Mouse (Mus musculus) large intestine, adult 2 months (tissue): ENCODE results near the gene Dct. TPM values are rescaled to one million over a fixed set of nuclear protein-coding genes. Genes with fewer than 3 reads are reported as not detected.

Experiments used
- DNase-seq: peaks from one replicate; pipeline ENCODE4 v3.0.0-alpha.2; 2012; ENCODE audit warnings: low read depth, low spot score
- WGBS: fragments of 180-500 bp; shearing (Covaris S2); methylation state at CpG from one replicate; pipeline ENCODE4 v1.1.7; 2018; 5-methylcytosine and 5-hydroxymethylcytosine counted together
- polyA plus RNA-seq: library from polyadenylated mRNA; depleted of rRNA; stranded (reverse); fragments of >200 nt; gene quantifications from 2 replicates; pipeline ENCODE4 v1.2.3, GENCODE M21; 2012; rRNA removed

The Dct gene
- polyA plus RNA-seq = 0.22 and 0.25 TPM in 2 replicates

DNA sequence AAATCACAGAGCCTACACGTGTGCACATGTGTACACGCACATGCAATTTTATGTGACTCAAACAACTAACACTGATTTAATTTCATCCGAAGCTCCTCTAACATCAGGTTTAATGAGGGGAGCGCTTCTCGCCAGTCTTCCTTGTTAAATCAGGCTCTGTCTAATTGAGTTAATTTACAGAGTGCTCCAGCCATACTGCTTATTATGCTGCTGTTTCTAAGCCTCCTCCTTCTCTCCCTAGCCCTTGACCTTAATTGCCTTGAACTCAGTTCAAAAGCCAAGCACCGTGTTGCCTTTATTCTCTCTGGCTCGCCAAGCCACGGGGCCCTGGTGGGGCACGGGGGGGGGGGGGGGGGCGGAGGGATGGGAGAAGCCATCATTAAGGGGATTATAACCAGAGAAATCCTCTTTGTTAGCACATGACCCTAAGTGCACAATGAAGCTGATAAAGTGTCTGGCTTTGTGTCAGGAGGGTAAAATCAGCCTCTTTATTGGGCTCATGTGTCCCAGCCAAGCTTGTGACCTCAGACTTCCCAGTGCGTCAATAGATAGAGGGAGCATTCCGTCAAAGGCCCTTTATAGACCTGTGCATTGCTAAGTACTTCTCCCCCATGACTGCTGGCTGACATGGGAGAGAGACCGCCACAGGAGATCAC is at the start of gene Dct:
Dct (minus strand) TSS at position 270 of the 656 bp plus-strand sequence.
- 20% methylated on average over 12 of the region's 13 CpGs for WGBS
- DNase-seq = peak; percentile 57

DNA sequence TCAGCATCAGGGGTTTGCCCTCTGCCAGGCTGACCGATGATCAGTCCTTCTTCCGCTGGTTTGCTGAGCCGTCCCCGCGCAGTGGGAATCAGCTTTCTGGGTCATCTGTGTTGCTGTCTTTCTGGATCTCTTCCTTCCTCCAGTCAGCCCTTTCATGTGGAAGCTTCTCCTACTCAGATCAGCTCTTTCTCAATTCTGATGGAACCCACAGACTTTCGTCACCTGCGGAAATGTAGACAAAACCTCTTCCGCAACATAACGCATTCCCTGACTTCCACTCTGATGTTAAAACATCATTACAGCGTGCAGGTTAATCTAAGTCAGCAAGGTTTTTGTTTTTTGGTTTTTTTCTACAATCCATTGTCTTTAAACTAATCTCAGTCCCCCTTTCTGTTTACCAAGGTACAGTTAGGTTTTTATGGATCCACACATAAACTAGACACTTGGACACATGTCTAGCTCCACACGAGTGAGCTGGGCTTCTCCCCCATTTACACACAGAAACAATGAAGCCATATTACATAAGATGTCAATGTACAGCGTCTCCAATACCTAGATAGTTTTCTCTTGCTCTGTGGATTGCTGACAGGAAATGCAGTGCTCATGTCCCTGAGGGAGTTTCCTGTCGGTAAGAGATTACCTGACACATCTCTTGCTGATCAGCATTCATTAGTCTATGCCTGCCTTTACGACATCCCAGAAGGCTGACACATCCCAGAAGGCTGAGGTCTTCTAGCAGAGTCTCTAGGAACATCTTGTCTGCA is 49.4 kb upstream of the Dct start:
- DNase-seq = no peak
- WGBS = 82% methylated on average over 14 of the region's 14 CpGs

DNA sequence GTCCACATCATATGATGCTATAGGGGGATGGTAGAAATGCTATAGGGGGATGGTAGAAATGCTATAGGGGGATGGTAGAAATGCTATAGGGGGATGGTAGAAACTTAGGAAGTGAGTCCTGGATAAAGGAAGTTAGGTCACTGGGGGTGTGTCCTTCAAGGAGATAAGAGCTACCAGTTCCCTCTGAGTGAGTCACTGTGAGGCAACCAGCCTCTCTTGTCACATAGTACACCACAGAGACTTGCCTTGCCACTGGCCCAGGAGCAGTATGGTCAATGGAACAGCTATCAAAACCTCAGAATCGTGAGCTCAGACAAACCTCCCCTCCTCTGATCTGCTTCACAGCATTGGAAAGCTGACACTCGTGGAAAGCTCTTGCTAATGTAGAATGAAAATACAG is 46.2 kb upstream of the Dct start:
- DNase-seq = no peak
- 36% methylated on average over 2 of the region's 2 CpGs for WGBS

DNA sequence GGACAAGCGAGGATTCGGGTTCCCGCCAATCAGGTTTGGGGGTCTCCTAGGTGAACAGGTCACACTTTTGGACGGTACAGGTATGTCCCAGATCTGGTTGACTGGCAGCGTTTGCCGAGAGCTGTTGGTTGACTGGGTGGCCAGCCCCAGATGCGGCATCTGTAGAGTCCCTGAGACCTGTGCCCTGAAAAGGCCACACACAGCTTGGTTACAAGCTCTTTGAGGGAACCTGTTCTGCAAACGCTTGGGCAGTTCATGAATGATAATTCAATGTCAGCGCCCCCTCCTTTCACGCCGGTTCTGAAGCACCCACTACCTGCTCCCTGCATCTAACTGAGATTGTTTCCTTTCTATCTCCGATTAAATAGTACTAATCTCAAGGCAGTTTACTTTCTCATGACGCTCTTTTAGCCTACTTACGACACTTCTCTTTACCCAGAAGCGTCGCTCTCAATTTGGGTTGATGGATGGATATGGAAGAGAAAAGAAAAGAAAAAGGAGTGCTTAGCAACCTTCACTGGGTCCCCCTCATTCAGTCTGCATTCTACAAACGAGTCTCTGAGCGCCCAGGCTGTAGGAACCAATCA is 37.9 kb upstream of the Dct start:
- DNase-seq = peak; percentile 24
- 2% methylated on average over 18 of the region's 18 CpGs for WGBS

GRCm38 (mm10) chr14:118089215-118089805 is 37.3 kb upstream of the Dct start:
- under 1% methylated on average over 44 of the region's 44 CpGs for WGBS
- peak; percentile 66 for DNase-seq

DNA sequence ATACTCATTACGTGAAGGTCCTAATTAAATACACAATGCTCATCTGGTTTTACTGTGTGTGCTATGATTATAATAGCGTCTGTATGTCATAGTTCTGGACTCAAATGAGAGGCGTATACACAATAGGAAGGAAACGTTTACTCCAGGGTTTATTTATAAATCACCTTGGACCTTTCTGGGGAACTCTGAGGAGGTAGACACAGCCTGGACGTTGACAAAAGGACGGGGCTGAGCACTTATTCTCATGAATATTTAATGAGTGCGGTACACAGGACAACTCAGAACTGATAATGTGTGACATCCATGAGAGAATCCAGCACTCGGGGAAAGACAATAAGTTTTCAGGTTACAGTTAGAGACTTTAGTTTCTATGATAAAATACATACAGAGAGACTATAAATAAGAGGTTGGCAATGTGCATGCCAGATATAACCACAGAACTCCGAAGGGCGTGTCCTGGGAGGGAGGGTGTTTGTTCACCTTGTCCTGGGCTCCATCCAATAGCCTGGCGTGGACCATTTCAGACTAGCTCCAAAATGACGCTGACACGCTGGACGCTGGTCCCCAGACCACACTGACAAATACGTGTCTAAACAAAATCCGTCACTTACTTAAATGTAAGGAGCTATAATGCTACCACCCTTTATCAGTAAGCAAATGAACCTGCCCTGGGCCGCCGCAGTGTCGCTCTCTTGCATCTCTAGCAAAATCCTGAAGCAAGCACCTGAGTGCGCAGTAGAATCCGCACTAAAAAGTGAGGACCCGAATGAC is 36.6 kb upstream of the Dct start:
- WGBS = 4% methylated on average over 22 of the region's 22 CpGs
- peak; percentile 59 for DNase-seq

GRCm38 (mm10) chr14:118086271-118087035 is 34.4 kb upstream of the Dct start:
- DNase-seq = no peak
- 66% methylated on average over 5 of the region's 5 CpGs for WGBS

DNA sequence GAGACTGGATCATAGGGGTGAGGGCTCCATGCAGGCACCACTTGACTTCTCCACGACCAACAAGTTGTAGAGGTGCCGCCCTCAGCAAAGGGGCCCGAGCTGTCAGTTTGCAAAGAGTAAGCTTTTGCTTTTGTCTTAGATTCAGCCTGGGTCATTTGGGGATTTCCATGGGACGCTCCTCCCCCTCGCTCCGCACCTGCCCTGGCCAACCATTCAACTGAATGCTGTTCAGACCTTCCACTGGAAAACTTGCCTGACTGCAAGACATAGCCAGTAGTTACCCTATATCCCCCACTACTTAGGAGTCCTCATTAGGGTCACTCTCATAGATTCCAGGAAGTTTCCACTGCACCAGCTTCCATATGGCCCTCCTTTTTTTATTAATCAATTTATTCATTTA is 31.8 kb upstream of the Dct start:
- DNase-seq = no peak
- 89% methylated on average over 6 of the region's 6 CpGs for WGBS

DNA sequence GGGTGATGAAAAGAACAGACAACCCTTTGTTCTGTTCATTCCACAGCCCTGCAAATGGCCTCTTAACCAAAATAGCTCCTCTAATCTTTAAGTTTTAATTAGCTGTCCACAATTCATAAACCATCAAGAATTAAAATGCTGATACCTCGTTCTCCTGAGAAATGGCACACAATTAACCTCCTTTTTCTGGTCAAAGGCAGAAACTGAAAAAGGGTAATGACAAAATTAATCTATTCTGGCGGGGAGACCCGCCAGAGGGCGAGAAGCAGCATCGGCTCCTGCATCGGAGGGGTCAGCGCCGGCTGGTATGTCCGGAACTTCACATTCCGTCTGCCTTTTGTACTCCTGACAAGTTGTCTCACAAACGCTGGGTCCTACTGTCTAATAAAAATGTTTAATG is 28.6 kb upstream of the Dct start:
- WGBS = 49% methylated on average over 11 of the region's 11 CpGs

GRCm38 (mm10) chr14:118070100-118070499 is 18.1 kb upstream of the Dct start:
- 65% methylated on average over 12 of the region's 12 CpGs for WGBS
- DNase-seq = no peak

More for the DNA sequence above, 28.6 kb upstream of the Dct start:
- no peak for DNase-seq

DNA sequence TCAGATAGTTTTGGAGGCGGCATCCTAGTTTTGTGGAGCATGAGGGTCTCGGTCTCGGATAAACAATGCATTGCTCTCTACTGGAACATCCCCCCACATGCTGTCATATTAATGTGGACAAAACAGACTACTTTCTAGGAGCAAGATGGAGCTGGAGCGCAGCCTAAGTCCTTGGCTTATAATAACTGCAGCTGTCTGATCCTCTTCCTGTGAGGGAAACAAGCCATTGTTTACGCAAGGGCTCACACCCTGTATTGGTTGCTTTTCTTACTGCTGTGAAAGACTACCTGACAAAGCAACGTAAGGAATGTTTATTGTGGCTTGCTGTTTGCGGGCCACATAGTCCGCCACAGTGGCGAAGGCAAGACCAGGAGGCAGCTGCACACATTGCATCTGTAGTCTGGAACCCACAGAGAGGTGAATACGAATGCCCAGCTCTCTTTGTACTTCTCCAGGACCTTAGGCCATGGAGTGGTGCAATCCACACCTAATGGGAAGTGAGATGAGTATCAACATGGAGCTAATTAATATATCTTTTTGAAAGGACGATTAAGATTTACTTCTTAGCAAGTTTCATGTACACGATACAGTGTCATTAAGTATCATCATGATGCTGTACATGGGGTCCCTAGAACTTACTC is 17.5 kb upstream of the Dct start:
- no peak for DNase-seq
- WGBS = 52% methylated on average over 12 of the region's 12 CpGs

DNA sequence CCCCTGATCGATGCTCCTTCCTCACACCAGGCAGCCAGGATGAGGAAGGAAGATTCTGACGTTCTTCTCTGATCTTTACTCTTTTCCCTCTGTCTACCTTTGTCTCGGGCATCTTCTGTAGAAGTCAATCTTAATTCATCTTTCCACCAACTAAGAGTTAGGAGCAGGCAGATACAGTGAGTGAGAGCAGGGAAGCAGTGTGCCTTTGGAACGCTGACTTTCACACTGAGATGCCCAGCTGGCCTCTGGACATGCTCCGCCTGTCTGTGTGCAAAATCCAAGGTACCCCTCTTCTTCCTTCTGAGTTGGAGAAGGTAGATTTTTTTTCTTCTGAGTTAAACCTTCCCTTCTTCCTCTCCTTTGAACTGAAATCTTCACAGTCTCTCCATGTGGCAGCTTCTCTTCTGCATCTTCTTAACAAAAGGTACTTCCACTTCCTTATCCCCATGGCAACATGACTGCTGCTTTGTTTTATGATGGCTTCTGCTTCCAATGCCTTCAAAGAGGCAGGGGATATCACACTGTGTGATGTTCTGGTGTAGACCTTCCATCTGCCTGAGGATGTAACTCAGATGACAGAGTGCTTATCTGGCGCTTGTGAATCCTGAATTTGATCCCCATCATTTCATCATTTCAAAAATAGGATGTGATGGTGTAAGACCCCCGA is 9.9 kb upstream of the Dct start:
- 90% methylated on average over 7 of the region's 7 CpGs for WGBS

DNA sequence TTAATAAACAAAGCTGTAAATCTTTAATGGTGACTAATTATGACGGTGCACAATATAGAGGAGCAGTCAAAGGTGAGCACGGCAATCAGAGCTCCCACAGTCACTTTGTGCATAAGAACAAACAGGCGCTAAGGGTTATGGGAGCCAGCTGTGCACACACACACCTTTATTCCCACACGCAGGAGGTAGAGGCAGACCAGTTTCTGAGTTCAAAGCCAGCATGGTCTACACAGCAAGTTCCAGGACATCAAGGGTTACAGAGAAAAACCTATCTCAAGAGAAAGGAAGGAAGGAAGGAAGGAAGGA is 6.5 kb upstream of the Dct start:
- 37% methylated on average over 4 of the region's 4 CpGs for WGBS
- no peak for DNase-seq

More for the DNA sequence above, 9.9 kb upstream of the Dct start:
- no peak for DNase-seq

- DNase-seq = no peak
- WGBS = 50% methylated on average over 25 of the region's 25 CpGs
These were observed 5.9 kb upstream of the Dct start for GRCm38 (mm10) chr14:118057696-118058580.

DNA sequence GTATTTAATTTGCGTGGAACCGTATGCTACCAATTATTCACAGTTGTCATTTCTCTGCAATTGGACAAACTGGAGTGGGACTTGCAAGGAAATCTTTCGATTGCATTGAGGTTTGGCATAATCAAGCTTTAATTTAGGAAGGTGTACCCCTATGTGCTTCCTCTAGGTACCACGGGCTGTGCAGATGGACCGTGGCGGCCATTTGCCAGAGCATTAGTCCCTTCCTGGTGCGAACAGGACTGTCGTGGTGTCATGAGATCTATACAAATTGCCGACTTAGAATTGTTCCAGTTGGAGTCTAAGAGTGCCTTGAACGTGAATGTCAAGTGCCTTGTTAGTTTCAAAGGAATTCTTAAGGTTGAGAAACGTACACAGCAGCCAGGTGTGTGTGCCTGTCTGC is 726 bp upstream of the Dct start:
- 75% methylated on average over 11 of the region's 11 CpGs for WGBS
- no peak for DNase-seq

DNA sequence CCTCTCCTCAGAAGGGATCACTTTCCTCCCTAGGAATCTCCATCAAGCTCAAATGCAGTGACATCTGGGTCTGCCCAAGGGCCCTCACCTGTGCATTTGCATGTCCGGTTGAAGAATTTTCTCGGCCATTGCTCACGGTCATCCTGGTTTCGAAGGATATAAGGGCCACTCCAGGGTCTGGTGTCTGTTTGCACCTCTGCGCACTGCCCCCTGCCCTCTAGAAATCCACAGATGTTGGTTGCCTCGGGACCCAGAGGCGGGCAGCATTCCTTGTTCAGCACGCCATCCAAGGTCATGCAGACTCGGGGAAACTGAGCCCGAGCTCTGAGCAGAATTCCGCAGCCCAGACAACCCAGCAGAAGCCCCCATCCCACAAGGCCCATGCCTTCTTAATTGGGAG is 648 bp downstream of the Dct start:
- 24% methylated on average over 11 of the region's 11 CpGs for WGBS
- DNase-seq = no peak

GRCm38 (mm10) chr14:118050990-118051389 is 1.1 kb downstream of the Dct start:
- peak; percentile 98 for DNase-seq
- WGBS = 29% methylated on average over 12 of the region's 12 CpGs
